Mouse (Mus musculus): Measurements from ENCODE around the gene Trip10. TPM values are rescaled to one million over a fixed set of nuclear protein-coding genes. Genes with fewer than 3 reads are reported as not detected.

Gene Trip10
- polyA plus RNA-seq, 1 experiment from 2014 or later, result 36.5 TPM

- Histone ChIP-seq H3K4me2 (no peak overlapping the region), H3K27me3 (0 out of 2 replicates have a peak, but pooled peaks cover 2% of the 10 kb centered on the region), H3K9ac (replicated peaks) (no peak overlapping the region), H3K9me3 (0 out of 2 replicates have a peak, but pooled peaks cover 3% of the 10 kb centered on the region), H3K4me3 (replicated peaks) (no peak overlapping the region), H3K4me1 (replicated peaks) (no peaks in the 10 kb centered on the region), H3K27ac (no peak overlapping the region), H3K36me3 (peaks cover 52% of the 10 kb centered on the region)
- 93% methylated on average over 9 of the region's 9 CpGs for WGBS
- no peak for ATAC-seq (ENCODE audit: insufficient number of reproducible peaks, insufficient read depth, low FRiP score, low TSS enrichment, low read depth)
These were observed 12.1 kb upstream of the Trip10 start for GRCm38 (mm10) chr17:57237181-57237580.

- 0 out of 2 replicates have a peak, but pooled peaks cover 3% of the 10 kb centered on the region for H3K9me3 ChIP-seq
- 62% methylated on average over 10 of the region's 10 CpGs for WGBS
These were observed 5.4 kb upstream of the Trip10 start for GRCm38 (mm10) chr17:57243650-57244370.

GRCm38 (mm10) chr17:57245311-57245929, 3.8 kb upstream of the Trip10 start:
- Histone ChIP-seq H3K4me3 (replicated peaks) (no peak overlapping the region), H3K36me3 (peaks cover 33% of the 10 kb centered on the region), H3K27me3 (no peaks in the 10 kb centered on the region), H3K27ac (no peak overlapping the region), H3K4me2 (no peak overlapping the region), H3K9me3 (0 out of 2 replicates have a peak, but pooled peaks cover 3% of the 10 kb centered on the region), H3K4me1 (replicated peaks) (peaks cover 18% of the 10 kb centered on the region), H3K9ac (replicated peaks) (no peak overlapping the region)
- no peak for ATAC-seq (ENCODE audit: insufficient number of reproducible peaks, insufficient read depth, low FRiP score, low TSS enrichment, low read depth)
- WGBS, result 93% methylated on average over 10 of the region's 10 CpGs

More at GRCm38 (mm10) chr17:57243650-57244370, 5.4 kb upstream of the Trip10 start:
- Histone ChIP-seq H3K27ac (no peak overlapping the region), H3K4me3 (replicated peaks) (no peak overlapping the region), H3K27me3 (no peaks in the 10 kb centered on the region), H3K9ac (replicated peaks) (no peak overlapping the region), H3K4me1 (replicated peaks) (peaks cover 15% of the 10 kb centered on the region), H3K4me2 (no peak overlapping the region), H3K36me3 (peaks cover 36% of the 10 kb centered on the region)
- no peak for ATAC-seq (ENCODE audit: insufficient number of reproducible peaks, insufficient read depth, low FRiP score, low TSS enrichment, low read depth)

- Histone ChIP-seq H3K4me3 (replicated peaks) (peak overlapping the region; percentile 65), H3K4me1 (replicated peaks) (peaks cover 26% of the 10 kb centered on the region), H3K36me3 (peaks cover 28% of the 10 kb centered on the region), H3K4me2 (peak overlapping the region; percentile 77), H3K9ac (replicated peaks) (peak overlapping the region; percentile 75), H3K27me3 (no peaks in the 10 kb centered on the region), H3K27ac (peak overlapping the region; percentile 95), H3K9me3 (0 out of 2 replicates have a peak, but pooled peaks cover under 1% of the 10 kb centered on the region)
- 5% methylated on average over 18 of the region's 18 CpGs for WGBS
- peak; percentile 1; the same call in 1 of the 2 replicates for ATAC-seq (ENCODE audit: insufficient number of reproducible peaks, insufficient read depth, low FRiP score, low TSS enrichment, low read depth)
These were observed 2.4 kb upstream of the Trip10 start for GRCm38 (mm10) chr17:57246663-57247392.

GRCm38 (mm10) chr17:57247393-57248200, 1.7 kb upstream of the Trip10 start:
- ATAC-seq (ENCODE audit: insufficient number of reproducible peaks, insufficient read depth, low FRiP score, low TSS enrichment, low read depth), result peak; percentile 94
- peak overlapping the region; percentile 95 for H3K27ac ChIP-seq
- peaks cover 21% of the 10 kb centered on the region for H3K36me3 ChIP-seq
- H3K4me2 ChIP-seq, result peak overlapping the region; percentile 96
- peak overlapping the region; percentile 75 for H3K9ac ChIP-seq (replicated peaks)
- under 1% methylated on average over 45 of the region's 46 CpGs for WGBS
- no peaks in the 10 kb centered on the region for H3K9me3 ChIP-seq
- H3K27me3 ChIP-seq, result no peaks in the 10 kb centered on the region
- peak overlapping the region; percentile 65 for H3K4me3 ChIP-seq (replicated peaks)
- peaks cover 26% of the 10 kb centered on the region for H3K4me1 ChIP-seq (replicated peaks)

GRCm38 (mm10) chr17:57248201-57248699, 1.0 kb upstream of the Trip10 start, which contains the start of gene Gpr108:
TSS of gene Gpr108 (minus strand) at chr17:57248446.
- H3K9ac ChIP-seq (replicated peaks), result peak within 1 kb of the TSS; percentile 75
- H3K27ac ChIP-seq, result peak within 1 kb of the TSS; percentile 95
- WGBS, result under 1% methylated on average over 12 of the region's 12 CpGs
- ATAC-seq (ENCODE audit: insufficient number of reproducible peaks, insufficient read depth, low FRiP score, low TSS enrichment, low read depth), result peak; percentile 32
- no peaks in the 10 kb centered on the region for H3K9me3 ChIP-seq
- peaks cover 17% of the 10 kb centered on the region for H3K36me3 ChIP-seq
- peak within 1 kb of the TSS; percentile 96 for H3K4me2 ChIP-seq
- H3K4me3 ChIP-seq (replicated peaks), result peak within 1 kb of the TSS; percentile 65
- no peaks in the 10 kb centered on the region for H3K27me3 ChIP-seq
- peaks cover 26% of the 10 kb centered on the region for H3K4me1 ChIP-seq (replicated peaks)

- H3K9ac ChIP-seq (replicated peaks), result peak overlapping the region; percentile 31; the same call in 1 of the 2 replicates
- peak overlapping the region; percentile 93 for H3K27ac ChIP-seq
- H3K4me2 ChIP-seq, result peak overlapping the region; percentile 96
- ATAC-seq (ENCODE audit: insufficient number of reproducible peaks, insufficient read depth, low FRiP score, low TSS enrichment, low read depth), result no peak
- H3K9me3 ChIP-seq, result no peaks in the 10 kb centered on the region
- H3K36me3 ChIP-seq, result peaks cover 19% of the 10 kb centered on the region
- no peaks in the 10 kb centered on the region for H3K27me3 ChIP-seq
- H3K4me3 ChIP-seq (replicated peaks), result peak overlapping the region; percentile 65
- peaks cover 26% of the 10 kb centered on the region for H3K4me1 ChIP-seq (replicated peaks)
- 8% methylated on average over 13 of the region's 13 CpGs for WGBS
These were observed 484 bp upstream of the Trip10 start for GRCm38 (mm10) chr17:57248771-57249170.

- no peaks in the 10 kb centered on the region for H3K9me3 ChIP-seq
- peak overlapping the region; percentile 73 for H3K9ac ChIP-seq (replicated peaks)
- H3K4me2 ChIP-seq, result peak overlapping the region; percentile 96
- no peak for ATAC-seq (ENCODE audit: insufficient number of reproducible peaks, insufficient read depth, low FRiP score, low TSS enrichment, low read depth)
- H3K4me3 ChIP-seq (replicated peaks), result peak overlapping the region; percentile 65
- H3K4me1 ChIP-seq (replicated peaks), result peaks cover 26% of the 10 kb centered on the region
- under 1% methylated on average over 33 of the region's 33 CpGs for WGBS
- H3K27ac ChIP-seq, result peak overlapping the region; percentile 56; the same call in 1 of the 2 replicates
- no peaks in the 10 kb centered on the region for H3K27me3 ChIP-seq
- H3K36me3 ChIP-seq, result peaks cover 26% of the 10 kb centered on the region
These were observed 1.4 kb downstream of the Trip10 start for GRCm38 (mm10) chr17:57250461-57251160.

GRCm38 (mm10) chr17:57251431-57251830, 2.2 kb downstream of the Trip10 start:
- H3K4me3 ChIP-seq (replicated peaks), result no peak overlapping the region

GRCm38 (mm10) chr17:57253306-57253705, 4.1 kb downstream of the Trip10 start:
- no peak overlapping the region for H3K27ac ChIP-seq
- H3K36me3 ChIP-seq, result peaks cover 53% of the 10 kb centered on the region
- H3K27me3 ChIP-seq, result no peaks in the 10 kb centered on the region
- no peaks in the 10 kb centered on the region for H3K9me3 ChIP-seq
- 83% methylated on average over 6 of the region's 6 CpGs for WGBS
- H3K4me2 ChIP-seq, result no peak overlapping the region
- H3K4me3 ChIP-seq (replicated peaks), result no peak overlapping the region
- H3K4me1 ChIP-seq (replicated peaks), result peaks cover 15% of the 10 kb centered on the region
- no peak overlapping the region for H3K9ac ChIP-seq (replicated peaks)
- no peak for ATAC-seq (ENCODE audit: insufficient number of reproducible peaks, insufficient read depth, low FRiP score, low TSS enrichment, low read depth)

More at GRCm38 (mm10) chr17:57251431-57251830, 2.2 kb downstream of the Trip10 start:
- Histone ChIP-seq H3K36me3 (peaks cover 34% of the 10 kb centered on the region), H3K4me1 (replicated peaks) (peaks cover 20% of the 10 kb centered on the region), H3K9me3 (no peaks in the 10 kb centered on the region), H3K4me2 (peak overlapping the region; percentile 96; the same call in 1 of the 2 replicates), H3K27ac (no peak overlapping the region), H3K9ac (replicated peaks) (no peak overlapping the region), H3K27me3 (no peaks in the 10 kb centered on the region)
- 95% methylated on average over 3 of the region's 3 CpGs for WGBS
- no peak for ATAC-seq (ENCODE audit: insufficient number of reproducible peaks, insufficient read depth, low FRiP score, low TSS enrichment, low read depth)

All from limb, embryonic 12.5 days (tissue).